Mouse (Mus musculus) thymus, adult 2 months (tissue): ENCODE results near the gene Scimp. TPM values are rescaled to one million over a fixed set of nuclear protein-coding genes. Genes with fewer than 3 reads are reported as not detected.
"Not testable (repeated sequence)": the region's sequence is repeated elsewhere in the genome, so short reads cannot be mapped to it uniquely, and the experiment has no call there.

Experiments used
- DNase-seq: peaks from one replicate; pipeline ENCODE4 v3.0.0; 2021
- H3K27ac ChIP-seq: fragments of 200-500 bp; 2 replicates; pipeline ENCODE4 v1.5.1; 2012; ENCODE audit warnings: low read length, control low read depth; ENCODE audit not compliant: control insufficient read depth, insufficient read depth
- H3K27me3 ChIP-seq: fragments of 200-500 bp; 2 replicates; pipeline ENCODE4 v1.6.1; 2012; ENCODE audit warnings: mild to moderate bottlenecking, low read length, moderate library complexity, mixed read lengths; ENCODE audit not compliant: control insufficient read depth, insufficient read depth
- H3K36me3 ChIP-seq: fragments of 200-500 bp; 2 replicates; pipeline ENCODE4 v1.6.1; 2012; ENCODE audit warnings: mild to moderate bottlenecking, low read length, moderate library complexity; ENCODE audit not compliant: control insufficient read depth, insufficient read depth
- H3K4me1 ChIP-seq: fragments of 200-500 bp; replicated peaks from 2 replicates; pipeline ENCODE4 v1.6.1; 2012; ENCODE audit warnings: low read length; ENCODE audit not compliant: control insufficient read depth, insufficient read depth
- H3K4me3 ChIP-seq: fragments of 200-500 bp; 2 replicates; pipeline ENCODE4 v1.5.1; 2012; ENCODE audit warnings: mild to moderate bottlenecking, low read length, control low read depth, moderate library complexity; ENCODE audit not compliant: control insufficient read depth, insufficient read depth
- CTCF ChIP-seq: fragments of 200-500 bp; IDR thresholded peaks from 2 replicates; pipeline ENCODE4 v1.5.1; 2012; ENCODE audit warnings: mild to moderate bottlenecking, control low read depth, low read length, moderate library complexity, borderline replicate concordance; ENCODE audit not compliant: control insufficient read depth, poor library complexity, insufficient read depth; ENCODE audit errors: extremely low read depth
- POLR2A ChIP-seq: fragments of 200-500 bp; IDR thresholded peaks from 2 replicates; pipeline ENCODE4 v1.6.1; 2012; ENCODE audit warnings: mild to moderate bottlenecking, low read length, control low read depth, moderate library complexity; ENCODE audit not compliant: control insufficient read depth, poor library complexity, insufficient read depth; ENCODE audit errors: extremely low read depth
- WGBS: fragments of 180-500 bp; shearing (Covaris S2); methylation state at CpG from one replicate; pipeline ENCODE4 v1.1.7; 2018; 5-methylcytosine and 5-hydroxymethylcytosine counted together
- polyA plus RNA-seq: library from polyadenylated mRNA; depleted of rRNA; stranded (reverse); fragments of >200 nt; gene quantifications from 2 replicates; pipeline ENCODE4 v1.2.3, GENCODE M21; 2012

Gene Scimp
- polyA plus RNA-seq, 1 experiment: 3.1 TPM

DNA sequence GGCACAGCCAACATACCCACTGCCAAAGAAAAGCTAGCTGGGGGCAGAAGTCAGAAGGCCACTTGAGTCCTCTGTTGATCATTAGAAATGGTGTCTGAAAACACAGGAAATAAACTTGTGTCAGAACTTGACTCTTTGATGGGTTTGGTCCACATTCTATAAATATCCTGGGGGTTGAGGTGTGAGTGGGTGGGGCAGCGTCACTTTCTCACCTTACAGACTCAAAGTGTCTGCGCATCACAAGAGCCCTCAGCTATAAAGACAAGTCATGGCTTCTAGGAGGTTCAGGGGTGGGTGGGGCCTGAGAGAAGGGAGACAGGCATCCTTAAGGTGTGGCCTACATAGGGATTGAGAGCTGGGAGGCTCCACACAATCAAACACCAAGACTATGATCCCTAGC is 22.0 kb downstream of the Scimp start:
- H3K27me3 ChIP-seq: no peaks in the 10 kb centered on the region
- 81% methylated on average over 2 of the region's 2 CpGs for whole genome bisulfite sequencing
- H3K4me1 ChIP-seq: peaks cover 25% of the 10 kb centered on the region
- H3K27ac ChIP-seq: no peak overlapping the region
- DNase-seq: no peak
- H3K36me3 ChIP-seq: no peaks in the 10 kb centered on the region
- TF ChIP-seq CTCF: no peak
- TF ChIP-seq POLR2A: no peak
- no peak overlapping the region for H3K4me3 ChIP-seq

DNA sequence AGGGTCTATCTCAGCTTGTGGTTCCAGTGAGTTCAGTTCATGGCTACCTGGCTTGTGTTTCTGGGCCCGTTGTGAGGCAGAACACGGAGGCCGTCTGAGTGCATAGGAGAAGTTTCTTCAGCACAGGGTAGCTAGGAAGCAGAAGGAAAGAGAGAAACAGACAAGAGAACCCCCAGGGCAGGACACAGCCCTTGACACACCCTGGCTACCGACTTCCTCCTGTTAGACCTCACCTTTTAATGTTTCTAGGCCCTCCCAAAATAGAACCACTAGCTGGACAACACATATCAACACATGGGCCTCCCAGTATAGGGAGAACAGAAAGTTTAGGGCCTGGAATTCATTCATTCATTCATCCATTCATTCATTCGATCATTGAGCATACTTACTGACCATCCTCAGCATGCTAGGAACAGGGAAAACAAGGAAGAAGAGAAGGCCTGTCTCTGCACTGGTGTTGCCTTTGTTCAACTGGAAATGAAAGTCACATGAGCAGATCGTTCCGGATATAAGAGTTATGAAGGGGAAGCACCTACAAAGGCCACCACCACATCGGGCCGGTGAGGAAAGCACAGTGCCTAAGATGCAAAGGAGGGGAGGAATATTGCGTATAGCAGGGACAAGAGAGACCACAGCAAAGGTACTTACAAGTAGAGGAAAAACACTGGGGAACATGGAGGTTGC is 23.3 kb downstream of the Scimp start:
- Histone ChIP-seq H3K27me3 (no peaks in the 10 kb centered on the region), H3K4me3 (peak overlapping the region; percentile 29), H3K36me3 (no peaks in the 10 kb centered on the region), H3K27ac (peak overlapping the region; percentile 31; the same call in 1 of the 2 replicates), H3K4me1 (peaks cover 25% of the 10 kb centered on the region)
- TF ChIP-seq CTCF (no peak), POLR2A (no peak)
- WGBS: 18% methylated on average over 10 of the region's 10 CpGs
- peak; percentile 20 for DNase-seq

DNA sequence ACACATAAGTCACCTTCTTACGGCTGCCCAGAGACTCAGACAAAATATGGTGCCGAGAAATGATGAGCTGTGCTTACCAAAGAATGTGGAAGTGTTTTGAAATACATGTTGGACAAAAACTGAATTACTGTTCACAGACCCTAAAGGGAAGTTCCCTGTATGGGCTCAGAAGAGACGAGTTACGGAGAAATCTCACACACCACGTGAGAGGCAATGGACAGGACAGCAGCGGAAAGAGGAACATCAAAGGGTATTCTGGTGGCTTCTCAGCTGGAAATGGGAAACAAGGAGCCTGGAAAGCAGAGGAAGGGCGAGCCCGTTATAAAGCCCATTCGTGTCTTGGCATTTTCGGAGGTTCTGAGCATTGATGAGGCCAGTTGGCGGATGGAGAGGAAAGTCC is 25.3 kb downstream of the Scimp start:
- no peaks in the 10 kb centered on the region for H3K36me3 ChIP-seq
- peaks cover 25% of the 10 kb centered on the region for H3K4me1 ChIP-seq
- H3K27ac ChIP-seq: no peak overlapping the region
- H3K27me3 ChIP-seq: no peaks in the 10 kb centered on the region
- no peak overlapping the region for H3K4me3 ChIP-seq
- WGBS: 84% methylated on average over 11 of the region's 11 CpGs
- no peak for DNase-seq
- no peak for TF ChIP-seq POLR2A
- TF ChIP-seq CTCF: no peak

DNA sequence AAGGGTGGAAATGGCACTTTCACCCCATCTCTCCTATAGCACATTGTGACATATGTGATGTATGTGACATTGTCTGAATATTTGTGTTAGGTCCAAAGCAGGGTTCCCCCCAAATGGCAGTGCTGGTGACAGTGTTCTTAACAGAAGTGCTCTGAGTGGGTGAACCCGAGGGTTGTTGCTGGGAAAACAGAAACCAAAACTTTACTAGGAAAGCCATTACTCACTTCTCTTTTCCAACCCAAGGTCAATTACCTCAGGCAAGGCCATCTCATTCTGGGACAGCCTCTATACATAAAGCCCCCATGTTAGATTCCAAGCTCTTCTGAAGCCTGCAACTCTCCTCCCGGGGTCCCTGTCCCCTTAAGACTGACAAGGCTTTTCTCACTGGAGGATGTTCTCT is 26.5 kb downstream of the Scimp start:
- peaks cover 15% of the 10 kb centered on the region for H3K4me1 ChIP-seq
- TF ChIP-seq POLR2A (no peak), CTCF (no peak)
- no peaks in the 10 kb centered on the region for H3K36me3 ChIP-seq
- H3K4me3 ChIP-seq: no peak overlapping the region
- no peaks in the 10 kb centered on the region for H3K27me3 ChIP-seq
- DNase-seq: no peak
- H3K27ac ChIP-seq: no peak overlapping the region
- 34% methylated on average over 2 of the region's 2 CpGs for WGBS

DNA sequence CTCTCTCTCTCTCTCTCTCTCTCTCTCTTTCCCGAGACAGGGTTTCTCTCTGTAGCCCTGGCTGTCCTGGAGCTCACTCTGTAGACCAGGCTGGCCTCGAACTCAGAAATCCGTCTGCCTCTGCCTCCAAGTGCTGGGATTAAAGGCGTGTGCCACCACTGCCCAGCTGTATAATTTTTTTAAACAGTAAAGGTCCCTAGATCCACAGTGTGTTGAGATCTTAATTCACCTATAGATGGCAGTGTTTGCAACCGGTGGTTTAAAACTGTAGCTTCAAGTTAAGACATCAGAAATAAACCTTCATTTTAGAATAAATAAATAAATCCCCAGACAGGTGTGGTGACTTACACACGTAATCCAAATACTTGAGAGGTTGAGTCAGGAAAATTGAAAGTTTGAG is 34.3 kb downstream of the Scimp start:
- DNase-seq, H3K27ac ChIP-seq, H3K27me3 ChIP-seq, H3K4me3 ChIP-seq, H3K4me1 ChIP-seq, H3K36me3 ChIP-seq: not testable (repeated sequence)
- 20% methylated on average over 6 of the region's 6 CpGs for WGBS

DNA sequence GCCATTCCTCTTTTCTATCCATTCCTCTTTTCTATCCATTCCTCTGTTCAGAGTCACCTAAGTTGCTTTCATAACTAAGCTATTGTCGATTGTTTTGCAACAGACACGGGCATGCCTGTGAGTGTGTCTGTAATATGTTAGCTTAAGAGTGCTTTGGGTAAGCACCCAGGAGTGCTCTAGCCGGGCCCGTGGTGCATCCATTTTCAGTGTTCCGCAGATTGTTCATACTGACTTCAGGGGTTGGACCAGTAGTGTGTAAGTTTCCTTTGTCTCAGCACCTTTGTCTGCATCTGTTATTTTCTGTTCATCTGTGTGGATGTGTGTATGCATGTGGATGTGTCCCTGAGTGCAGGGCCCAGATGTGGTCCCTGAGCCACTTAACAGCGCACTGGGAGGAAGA is 34.8 kb downstream of the Scimp start:
- H3K4me1 ChIP-seq: peaks cover 3% of the 10 kb centered on the region; the same call in 1 of the 2 replicates
- H3K4me3 ChIP-seq: no peak overlapping the region
- H3K27ac ChIP-seq: no peak overlapping the region
- DNase-seq: no peak
- WGBS: 70% methylated on average over 6 of the region's 6 CpGs
- TF ChIP-seq POLR2A (no peak), CTCF (no peak)
- H3K36me3 ChIP-seq: peaks cover 1% of the 10 kb centered on the region; the same call in 1 of the 2 replicates
- no peaks in the 10 kb centered on the region for H3K27me3 ChIP-seq
